Mouse (Mus musculus) forebrain, embryonic 16.5 days (tissue): ENCODE data around the gene Cyp2b19. TPM values are rescaled to one million over a fixed set of nuclear protein-coding genes. Genes with fewer than 3 reads are reported as not detected.

ENCODE experiments used
- ATAC-seq: fragments of 200-750 bp; cut with Nextera tagmentation; 2 replicates; pipeline ENCODE4 v1.8.0; 2017; ENCODE audit warnings: mild to moderate bottlenecking, moderate library complexity
- H3K27ac ChIP-seq: fragments of 300-500 bp; sonication (generic); 2 replicates; pipeline ENCODE4 v1.5.1; 2014; ENCODE audit warnings: low read length, control low read depth
- H3K27me3 ChIP-seq: fragments of 300-500 bp; sonication (generic); replicated peaks from 2 replicates; pipeline ENCODE4 v1.6.1; 2014; ENCODE audit warnings: low read length; ENCODE audit not compliant: control insufficient read depth, insufficient read depth
- H3K36me3 ChIP-seq: fragments of 300-500 bp; sonication (generic); 2 replicates; pipeline ENCODE4 v1.6.1; 2014; ENCODE audit not compliant: control insufficient read depth, insufficient read depth
- H3K4me1 ChIP-seq: fragments of 300-500 bp; sonication (generic); replicated peaks from 2 replicates; pipeline ENCODE4 v1.6.1; 2014; ENCODE audit warnings: low read length; ENCODE audit not compliant: control insufficient read depth, insufficient read depth
- H3K4me2 ChIP-seq: fragments of 300-500 bp; sonication (generic); 2 replicates; pipeline ENCODE4 v1.6.1; 2014; ENCODE audit warnings: mild to moderate bottlenecking, low read length, control low read depth
- H3K4me3 ChIP-seq: fragments of 300-500 bp; sonication (generic); replicated peaks from 2 replicates; pipeline ENCODE4 v1.5.1; 2014; ENCODE audit warnings: mild to moderate bottlenecking, low read length, control low read depth
- H3K9ac ChIP-seq: fragments of 300-500 bp; sonication (generic); replicated peaks from 2 replicates; pipeline ENCODE4 v1.6.1; 2014; ENCODE audit warnings: low read depth, low read length, control low read depth
- H3K9me3 ChIP-seq: fragments of 300-500 bp; sonication (generic); 2 replicates; pipeline ENCODE4 v1.6.1; 2016; ENCODE audit warnings: low read length; ENCODE audit not compliant: control insufficient read depth
- WGBS: fragments of 180-500 bp; shearing (Covaris S2); extraction: QIAGEN DNeasy Blood & Tissue Kit; methylation state at CpG from one replicate; pipeline ENCODE4 v1.1.7; 2014; 5-methylcytosine and 5-hydroxymethylcytosine counted together
- polyA plus RNA-seq: library from polyadenylated mRNA; unstranded; fragments of >200 nt; fragmentation: Nextera tagmentation; extraction: Ambion mirVana; gene quantifications from 2 replicates; pipeline ENCODE4 v1.2.1, GENCODE M21; 2015

Cyp2b19 gene
- 0.22 and 0.24 TPM in 2 replicates for polyA plus RNA-seq

- Histone ChIP-seq H3K27me3 (no peaks in the 10 kb centered on the region), H3K9ac (no peak within 1 kb of the TSS), H3K4me2 (no peak within 1 kb of the TSS), H3K9me3 (no peaks in the 10 kb centered on the region), H3K27ac (no peak within 1 kb of the TSS), H3K4me3 (no peak within 1 kb of the TSS), H3K36me3 (no peaks in the 10 kb centered on the region), H3K4me1 (no peaks in the 10 kb centered on the region)
- WGBS: 92% methylated on average over 2 of the region's 2 CpGs
- ATAC-seq: no peak
Measured at GRCm38 (mm10) chr7:26756842-26757241, at the start of gene Cyp2b19. Gene Cyp2b19, plus strand, starts transcription at chr7:26757142.

DNA sequence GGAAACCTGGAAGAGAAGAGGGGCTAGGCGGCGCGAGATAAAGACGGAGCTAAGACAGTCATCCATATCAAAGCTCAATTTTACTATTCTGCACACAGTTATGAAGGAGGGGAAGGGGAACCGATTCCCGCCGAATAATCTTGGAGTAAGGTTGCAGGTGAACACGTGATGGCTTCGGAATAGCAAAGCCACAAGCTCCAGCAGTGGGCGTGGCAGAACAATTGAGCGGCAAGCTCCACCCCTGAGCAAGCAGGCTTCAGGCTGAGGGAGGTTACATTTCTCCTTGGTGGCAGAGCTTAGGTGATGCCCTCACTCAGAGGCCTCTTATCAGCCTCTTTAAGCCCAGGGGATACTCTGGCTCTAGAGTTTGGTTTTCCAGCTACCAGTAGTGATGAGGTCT is 45.9 kb upstream of the Cyp2b19 start:
- Histone ChIP-seq H3K4me1 (no peaks in the 10 kb centered on the region), H3K4me2 (no peak overlapping the region), H3K9me3 (peaks cover 2% of the 10 kb centered on the region; the same call in 1 of the 2 replicates), H3K4me3 (no peak overlapping the region), H3K36me3 (no peaks in the 10 kb centered on the region), H3K9ac (no peak overlapping the region), H3K27me3 (no peaks in the 10 kb centered on the region), H3K27ac (no peak overlapping the region)
- ATAC-seq: no peak
- 89% methylated on average over 11 of the region's 11 CpGs for WGBS

DNA sequence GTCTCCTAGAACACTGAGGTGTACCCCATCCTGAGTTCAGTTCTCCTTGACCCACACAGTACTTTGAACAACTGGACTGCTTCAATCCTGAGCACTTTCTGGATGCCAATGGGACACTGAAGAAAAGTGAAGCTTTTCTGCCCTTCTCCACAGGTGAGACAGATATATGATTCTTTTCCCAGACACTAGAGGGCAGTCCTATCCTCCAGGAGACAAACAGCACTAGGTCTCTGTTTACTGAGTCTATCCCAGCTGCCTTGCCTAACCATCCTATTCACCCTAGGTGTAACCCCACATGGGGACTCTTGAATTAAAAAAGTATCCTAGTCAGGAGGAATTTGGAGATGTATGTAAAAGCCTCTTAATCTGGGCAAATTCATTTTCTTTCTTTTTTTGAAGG is 18.0 kb upstream of the Cyp2b19 start:
- Histone ChIP-seq H3K4me1 (no peaks in the 10 kb centered on the region), H3K4me2 (no peak overlapping the region), H3K9ac (no peak overlapping the region), H3K27ac (no peak overlapping the region), H3K4me3 (no peak overlapping the region), H3K27me3 (no peaks in the 10 kb centered on the region), H3K9me3 (no peaks in the 10 kb centered on the region), H3K36me3 (no peaks in the 10 kb centered on the region)
- no peak for ATAC-seq

- Histone ChIP-seq H3K27ac (no peak overlapping the region), H3K9ac (no peak overlapping the region), H3K4me3 (no peak overlapping the region), H3K9me3 (no peaks in the 10 kb centered on the region), H3K4me1 (no peaks in the 10 kb centered on the region), H3K4me2 (no peak overlapping the region), H3K36me3 (no peaks in the 10 kb centered on the region), H3K27me3 (no peaks in the 10 kb centered on the region)
- 82% methylated on average over 4 of the region's 4 CpGs for WGBS
- ATAC-seq: no peak
Measured at GRCm38 (mm10) chr7:26743948-26744347, 13.0 kb upstream of the Cyp2b19 start.

DNA sequence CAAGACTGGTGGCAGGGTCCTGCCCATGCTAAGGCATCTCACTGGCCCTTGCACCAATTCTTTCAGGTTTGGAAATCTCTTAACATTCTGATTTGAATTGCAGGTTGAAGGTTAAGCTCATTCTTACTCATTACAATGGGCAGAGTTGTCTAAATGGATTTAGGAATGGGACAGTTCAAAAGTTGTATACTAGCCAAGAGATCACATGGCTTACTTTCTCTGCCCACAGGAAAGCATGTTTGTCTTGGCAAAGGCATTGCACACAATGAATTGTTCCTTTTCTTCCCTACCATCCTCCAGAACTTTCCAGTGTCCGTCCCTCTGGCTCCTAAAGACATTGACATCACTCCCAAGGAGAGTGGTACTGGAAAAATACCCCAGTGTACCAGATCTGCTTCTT is 11.5 kb upstream of the Cyp2b19 start:
- Histone ChIP-seq H3K36me3 (no peaks in the 10 kb centered on the region), H3K27me3 (no peaks in the 10 kb centered on the region), H3K9me3 (no peaks in the 10 kb centered on the region), H3K27ac (no peak overlapping the region), H3K4me1 (no peaks in the 10 kb centered on the region), H3K4me3 (no peak overlapping the region), H3K9ac (no peak overlapping the region), H3K4me2 (no peak overlapping the region)
- 73% methylated on average over 1 of the region's 1 CpGs for WGBS
- no peak for ATAC-seq

DNA sequence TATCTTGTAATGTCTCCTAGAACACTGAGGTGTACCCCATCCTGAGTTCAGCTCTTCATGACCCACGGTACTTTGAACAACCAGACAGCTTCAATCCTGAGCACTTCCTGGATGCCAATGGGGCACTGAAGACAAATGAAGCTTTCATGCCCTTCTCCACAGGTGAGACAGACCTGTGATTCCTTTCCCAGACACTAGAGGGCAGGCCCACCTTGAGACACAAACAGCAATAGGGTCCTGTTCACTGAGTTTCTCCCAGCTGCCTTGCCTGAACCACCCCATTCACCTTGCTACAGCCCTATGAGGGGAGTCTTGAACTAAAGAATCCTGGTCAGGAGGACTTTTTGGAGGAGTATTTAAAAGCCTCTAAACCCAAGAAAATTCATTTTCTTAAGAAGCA is 10.1 kb downstream of the Cyp2b19 start:
- H3K4me3 ChIP-seq: no peak overlapping the region
- no peak overlapping the region for H3K27ac ChIP-seq
- no peaks in the 10 kb centered on the region for H3K9me3 ChIP-seq
- no peaks in the 10 kb centered on the region for H3K27me3 ChIP-seq
- WGBS: 64% methylated on average over 1 of the region's 1 CpGs
- ATAC-seq: no peak
- H3K4me1 ChIP-seq: no peaks in the 10 kb centered on the region
- no peak overlapping the region for H3K9ac ChIP-seq
- H3K36me3 ChIP-seq: no peaks in the 10 kb centered on the region
- H3K4me2 ChIP-seq: no peak overlapping the region

- Histone ChIP-seq H3K36me3 (no peaks in the 10 kb centered on the region), H3K4me1 (no peaks in the 10 kb centered on the region), H3K9me3 (no peaks in the 10 kb centered on the region), H3K27ac (no peak overlapping the region), H3K4me2 (no peak overlapping the region), H3K9ac (no peak overlapping the region), H3K4me3 (no peak overlapping the region), H3K27me3 (no peaks in the 10 kb centered on the region)
- ATAC-seq: no peak
- WGBS: 81% methylated on average over 9 of the region's 9 CpGs
Measured at GRCm38 (mm10) chr7:26769881-26770470, 13.0 kb downstream of the Cyp2b19 start.

DNA sequence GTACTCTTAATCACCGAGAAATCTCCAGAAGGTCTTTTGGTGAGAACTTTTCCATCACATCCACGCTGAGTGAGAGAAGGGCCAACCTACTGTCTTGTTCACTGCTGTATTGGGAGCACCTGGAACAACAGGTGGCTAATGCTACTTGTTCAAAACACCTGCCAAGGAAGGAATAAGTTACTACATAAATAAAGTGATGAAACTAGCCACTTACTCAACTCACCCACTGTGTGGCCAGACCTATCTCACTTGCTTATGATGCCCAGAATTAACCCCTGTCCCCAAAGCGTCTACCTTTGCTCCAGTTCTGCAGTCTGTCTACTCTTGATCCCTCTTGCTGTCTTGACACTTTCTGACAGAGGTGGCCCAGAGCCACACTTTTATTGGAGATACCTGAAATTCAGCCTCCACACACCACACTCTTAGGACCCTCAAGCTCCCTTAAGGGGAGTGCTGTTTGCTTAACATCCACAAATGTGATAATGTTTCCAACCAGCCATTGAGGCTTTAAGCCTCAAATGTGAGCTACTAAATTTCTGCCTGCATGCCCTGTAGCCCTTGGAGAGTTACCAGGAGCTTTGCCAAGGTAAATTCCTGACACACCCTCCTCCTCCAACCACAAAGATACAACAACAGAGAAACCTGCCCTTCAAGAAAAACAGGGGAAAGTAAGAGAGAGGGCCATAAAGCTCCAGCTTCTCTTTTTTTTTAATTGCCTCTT is 16.1 kb downstream of the Cyp2b19 start:
- no peak overlapping the region for H3K27ac ChIP-seq
- no peaks in the 10 kb centered on the region for H3K9me3 ChIP-seq
- no peaks in the 10 kb centered on the region for H3K36me3 ChIP-seq
- H3K4me1 ChIP-seq: no peaks in the 10 kb centered on the region
- H3K4me3 ChIP-seq: no peak overlapping the region
- H3K4me2 ChIP-seq: no peak overlapping the region
- H3K9ac ChIP-seq: no peak overlapping the region
- no peak for ATAC-seq
- H3K27me3 ChIP-seq: no peaks in the 10 kb centered on the region
- WGBS: 81% methylated on average over 3 of the region's 3 CpGs

DNA sequence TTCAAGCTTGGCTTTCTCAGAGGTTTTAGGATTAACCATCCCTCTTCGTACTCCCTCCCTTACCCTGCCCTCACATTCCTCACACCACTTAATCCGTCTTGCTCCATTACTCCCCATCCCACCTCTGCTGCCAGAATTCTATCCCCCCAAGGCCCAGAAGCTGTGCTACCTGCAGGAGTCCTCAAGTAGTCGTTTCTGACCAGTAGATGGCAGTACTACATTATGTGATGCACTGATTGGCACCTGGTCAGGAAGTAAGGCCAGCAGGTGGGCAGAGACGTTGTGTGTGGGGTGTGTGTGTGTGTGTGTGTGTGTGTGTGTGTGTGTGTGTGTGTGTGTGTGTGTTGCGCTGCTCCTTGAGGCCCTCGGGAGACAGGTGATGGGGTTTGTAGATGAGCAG is 18.9 kb downstream of the Cyp2b19 start:
- ATAC-seq: no peak
- 13% methylated on average over 5 of the region's 6 CpGs for WGBS
- Histone ChIP-seq H3K9me3 (no peaks in the 10 kb centered on the region), H3K36me3 (no peaks in the 10 kb centered on the region), H3K4me1 (no peaks in the 10 kb centered on the region), H3K27me3 (no peaks in the 10 kb centered on the region), H3K4me2 (no peak overlapping the region), H3K9ac (no peak overlapping the region), H3K27ac (no peak overlapping the region), H3K4me3 (no peak overlapping the region)
